Mouse (Mus musculus) limb, embryonic 10.5 days (tissue): Measurements from ENCODE around the gene Acvr1b. TPM values are rescaled to one million over a fixed set of nuclear protein-coding genes. Genes with fewer than 3 reads are reported as not detected.
A peak's percentile ranks its signal among the peaks of the same experiment; 100 is the strongest.

Source experiments
- DNase-seq: peaks from one replicate; pipeline ENCODE4 v3.0.0-alpha.2; 2017; ENCODE audit warnings: low spot score
- H3K27ac ChIP-seq: fragments of 300-500 bp; sonication (generic); 2 replicates; pipeline ENCODE4 v1.5.1; 2016; ENCODE audit warnings: mild to moderate bottlenecking
- H3K27me3 ChIP-seq: fragments of 300-500 bp; sonication (generic); 2 replicates; pipeline ENCODE4 v1.6.1; 2016; ENCODE audit warnings: low read depth, mild to moderate bottlenecking; ENCODE audit not compliant: poor library complexity, severe bottlenecking
- H3K36me3 ChIP-seq: fragments of 300-500 bp; sonication (generic); 2 replicates; pipeline ENCODE4 v1.6.1; 2016; ENCODE audit warnings: mild to moderate bottlenecking, moderate library complexity
- H3K4me1 ChIP-seq: fragments of 300-500 bp; sonication (generic); 2 replicates; pipeline ENCODE4 v1.6.1; 2016
- H3K4me3 ChIP-seq: fragments of 300-500 bp; sonication (generic); 2 replicates; pipeline ENCODE4 v1.5.1; 2016; ENCODE audit warnings: mild to moderate bottlenecking, moderate library complexity
- H3K9me3 ChIP-seq: fragments of 300-500 bp; sonication (generic); replicated peaks from 2 replicates; pipeline ENCODE4 v1.6.1; 2016; ENCODE audit warnings: mild to moderate bottlenecking
- WGBS: fragments of 180-500 bp; shearing (Covaris S2); methylation state at CpG from one replicate; pipeline ENCODE4 v1.1.7; 2016; 5-methylcytosine and 5-hydroxymethylcytosine counted together
- polyA plus RNA-seq: library from polyadenylated mRNA; unstranded; fragments of >200 nt; fragmentation: Nextera tagmentation; extraction: Ambion mirVana; gene quantifications from 2 replicates; pipeline ENCODE4 v1.2.1, GENCODE M21; 2016

Gene Acvr1b
- 5.0 and 5.7 TPM in 2 replicates for polyA plus RNA-seq

DNA sequence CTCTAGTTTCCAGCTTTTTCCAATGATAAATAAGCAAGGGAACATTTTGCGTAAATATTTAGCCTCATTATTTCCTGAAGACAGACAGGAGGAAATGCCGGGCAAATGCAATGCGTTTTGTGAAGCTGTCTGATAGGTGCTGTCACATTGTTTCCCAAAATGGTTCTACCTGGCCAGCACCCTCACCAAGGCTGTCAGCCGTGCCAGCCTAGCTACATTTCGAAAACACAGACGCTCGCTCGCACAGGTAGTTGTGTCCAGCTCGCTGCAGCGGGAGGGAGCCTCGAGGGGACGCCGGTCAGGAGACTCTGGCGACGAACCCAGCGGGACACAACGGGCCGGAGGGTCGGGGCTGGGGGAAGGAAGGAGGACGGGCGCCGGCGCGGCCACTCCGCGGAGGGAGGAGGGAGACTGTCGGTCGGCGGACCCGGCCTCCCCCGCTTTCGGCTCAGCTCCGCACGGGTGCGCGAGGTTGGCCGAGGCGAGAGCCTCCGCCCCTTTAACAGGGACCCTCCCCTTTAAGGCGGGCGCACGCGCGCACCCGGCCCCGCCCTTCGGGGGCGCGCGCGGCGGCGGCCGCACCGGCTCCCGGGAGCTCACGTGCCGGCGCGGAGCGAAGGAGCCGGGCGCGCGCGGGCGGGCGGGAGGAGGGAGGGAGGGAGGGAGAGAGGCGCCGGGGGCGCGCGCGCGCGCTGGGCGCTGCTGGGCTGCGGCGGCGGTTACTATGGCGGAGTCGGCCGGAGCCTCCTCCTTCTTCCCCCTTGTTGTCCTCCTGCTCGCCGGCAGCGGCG is at the start of gene Acvr1b:
Acvr1b (plus strand) TSS at position 647 of the 791 bp plus-strand sequence.
- 4% methylated on average over 59 of the region's 87 CpGs for WGBS
- H3K27ac ChIP-seq, result peak within 1 kb of the TSS; percentile 97
- peak; percentile 96 for DNase-seq
- H3K4me1 ChIP-seq, result peaks cover 48% of the 10 kb centered on the region
- no peaks in the 10 kb centered on the region for H3K9me3 ChIP-seq
- H3K4me3 ChIP-seq, result peak within 1 kb of the TSS; percentile 83
- peaks cover 15% of the 10 kb centered on the region; the same call in 1 of the 2 replicates for H3K27me3 ChIP-seq
- no peaks in the 10 kb centered on the region for H3K36me3 ChIP-seq

DNA sequence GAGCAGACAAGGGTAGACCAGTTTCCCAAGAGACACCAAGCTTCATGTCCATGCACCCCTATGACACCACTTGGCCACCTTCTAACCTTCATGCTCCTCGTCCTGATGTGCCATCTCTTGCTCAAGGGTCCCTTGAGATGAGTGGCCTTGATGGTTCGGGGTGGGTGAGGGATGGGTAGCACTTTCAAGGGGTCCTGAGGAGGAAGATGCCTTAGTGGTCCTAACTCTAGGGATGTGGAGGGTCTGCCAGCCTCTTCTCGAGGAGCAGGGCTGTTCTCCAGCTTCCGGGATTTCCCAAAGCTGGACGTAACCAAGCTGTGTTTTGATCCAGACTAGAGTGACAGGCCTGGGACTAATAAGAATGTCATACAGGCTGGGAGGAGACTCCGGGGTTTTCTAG is 48.3 kb upstream of the Acvr1b start:
- H3K27me3 ChIP-seq, result peaks cover 45% of the 10 kb centered on the region
- WGBS, result 88% methylated on average over 6 of the region's 6 CpGs
- no peak overlapping the region for H3K4me3 ChIP-seq
- H3K4me1 ChIP-seq, result peaks cover 33% of the 10 kb centered on the region
- no peaks in the 10 kb centered on the region for H3K9me3 ChIP-seq
- no peak for DNase-seq
- H3K27ac ChIP-seq, result no peak overlapping the region
- no peaks in the 10 kb centered on the region for H3K36me3 ChIP-seq

DNA sequence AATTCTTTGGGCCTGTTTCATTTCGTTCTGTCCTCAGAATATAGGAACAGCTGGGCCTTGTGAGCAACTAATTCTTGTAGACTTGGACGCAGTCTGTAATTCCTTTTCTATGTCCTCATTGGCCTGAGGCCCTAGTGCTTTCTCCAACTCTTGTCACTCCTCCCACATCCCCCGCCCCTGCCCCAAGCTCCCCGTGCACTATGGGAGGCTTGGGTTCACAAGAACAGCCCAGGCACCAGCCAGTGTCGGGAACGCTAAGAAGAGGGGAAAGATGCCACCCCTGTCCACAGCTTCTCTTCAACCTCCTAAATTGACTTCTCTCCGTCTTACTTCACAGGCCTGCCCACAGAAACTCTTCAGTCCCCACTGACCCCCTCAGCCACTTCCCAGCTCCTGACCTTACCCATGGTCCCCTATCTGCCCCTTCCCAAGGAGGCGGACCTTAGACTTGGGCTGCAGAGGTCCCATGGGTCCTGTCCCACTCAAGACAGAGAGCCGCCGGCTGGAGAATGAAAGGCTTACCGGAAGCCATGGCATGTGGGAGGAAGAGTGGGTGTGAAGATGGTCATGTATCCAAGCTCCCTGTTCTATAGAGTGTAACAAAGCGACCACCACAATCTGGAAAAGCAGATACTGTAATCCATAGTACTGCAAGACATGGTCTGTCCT is 46.9 kb upstream of the Acvr1b start:
- Histone ChIP-seq H3K4me3 (no peak overlapping the region), H3K4me1 (peaks cover 40% of the 10 kb centered on the region), H3K36me3 (no peaks in the 10 kb centered on the region), H3K27ac (no peak overlapping the region), H3K27me3 (peaks cover 60% of the 10 kb centered on the region), H3K9me3 (no peaks in the 10 kb centered on the region)
- 83% methylated on average over 12 of the region's 12 CpGs for WGBS
- DNase-seq, result no peak

DNA sequence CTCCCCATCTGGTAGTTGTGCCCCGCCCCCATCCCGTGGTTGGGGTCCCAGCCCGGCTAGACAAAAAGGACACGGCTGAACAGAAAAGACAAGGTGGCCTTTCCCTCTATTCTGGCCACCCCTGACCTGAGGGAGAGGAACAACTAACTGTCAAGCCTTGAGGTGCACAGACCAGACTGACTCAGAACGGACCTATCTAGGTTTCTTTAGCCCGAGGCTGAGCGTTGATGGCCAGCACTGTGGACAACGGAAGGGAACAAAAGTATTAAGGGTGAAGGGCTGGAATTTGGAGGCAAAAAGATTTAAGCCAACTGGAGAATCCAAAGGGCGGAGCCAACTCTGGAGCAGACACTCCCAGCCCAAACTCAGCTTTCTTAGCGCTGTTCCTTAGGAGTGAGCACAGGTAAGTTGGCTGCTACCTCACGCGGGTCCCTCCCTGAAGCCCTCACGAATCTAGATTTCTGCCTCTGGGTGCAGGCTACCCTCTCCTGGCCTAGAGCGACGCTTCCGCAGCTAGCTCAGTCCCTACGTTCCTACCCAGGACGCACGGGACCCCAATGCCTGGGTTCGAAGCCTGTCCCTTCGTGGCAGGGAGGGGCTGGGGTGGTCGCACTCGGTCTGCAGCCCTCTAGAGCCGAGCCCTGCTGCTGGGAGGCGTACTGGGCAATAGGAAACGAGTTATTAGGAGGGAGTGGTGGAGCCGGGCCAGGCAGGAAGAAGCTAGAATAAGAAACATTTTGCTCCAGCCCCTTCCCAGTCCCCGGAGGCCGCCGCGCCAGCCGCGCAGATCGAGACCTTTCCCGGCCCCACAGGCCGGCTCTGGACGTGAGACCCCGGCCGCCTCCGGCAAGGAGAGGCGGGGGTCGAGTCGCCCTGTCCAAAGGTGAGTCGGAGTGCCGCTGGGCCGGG is 45.4 kb upstream of the Acvr1b start, which contains the start of gene Acvrl1:
Acvrl1 (plus strand) TSS at position 342 of the 909 bp plus-strand sequence.
- peaks cover 44% of the 10 kb centered on the region for H3K4me1 ChIP-seq
- no peaks in the 10 kb centered on the region for H3K36me3 ChIP-seq
- H3K27me3 ChIP-seq, result peaks cover 67% of the 10 kb centered on the region
- H3K4me3 ChIP-seq, result peak within 1 kb of the TSS; percentile 47
- DNase-seq, result peak; percentile 61
- WGBS, result 4% methylated on average over 46 of the region's 46 CpGs
- peak within 1 kb of the TSS; percentile 78 for H3K27ac ChIP-seq
- no peaks in the 10 kb centered on the region for H3K9me3 ChIP-seq

DNA sequence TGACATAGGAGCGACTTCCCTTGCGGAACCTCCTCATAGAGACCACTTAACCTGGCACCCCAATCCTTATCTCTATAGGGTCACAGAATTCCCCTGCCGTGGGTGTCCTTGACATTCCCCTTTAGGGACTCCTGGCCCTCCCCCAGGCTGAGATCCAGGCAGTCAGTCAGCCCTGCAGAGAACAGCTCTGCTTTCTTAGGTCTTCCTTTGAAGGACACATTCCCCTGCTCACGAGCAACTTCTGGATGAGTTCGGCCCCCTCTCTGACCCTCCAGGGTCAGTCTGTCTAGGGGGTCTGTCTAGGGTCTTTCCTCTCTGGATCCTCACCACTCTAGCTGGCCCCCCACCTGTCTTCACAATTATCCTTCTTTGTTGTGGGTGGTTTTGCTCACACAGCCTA is 44.5 kb upstream of the Acvr1b start:
- H3K27me3 ChIP-seq, result peaks cover 67% of the 10 kb centered on the region
- no peak for DNase-seq
- WGBS, result 25% methylated on average over 5 of the region's 5 CpGs
- peak overlapping the region; percentile 78; the same call in 1 of the 2 replicates for H3K27ac ChIP-seq
- H3K4me3 ChIP-seq, result peak overlapping the region; percentile 47
- H3K36me3 ChIP-seq, result no peaks in the 10 kb centered on the region
- peaks cover 54% of the 10 kb centered on the region for H3K4me1 ChIP-seq
- H3K9me3 ChIP-seq, result no peaks in the 10 kb centered on the region

DNA sequence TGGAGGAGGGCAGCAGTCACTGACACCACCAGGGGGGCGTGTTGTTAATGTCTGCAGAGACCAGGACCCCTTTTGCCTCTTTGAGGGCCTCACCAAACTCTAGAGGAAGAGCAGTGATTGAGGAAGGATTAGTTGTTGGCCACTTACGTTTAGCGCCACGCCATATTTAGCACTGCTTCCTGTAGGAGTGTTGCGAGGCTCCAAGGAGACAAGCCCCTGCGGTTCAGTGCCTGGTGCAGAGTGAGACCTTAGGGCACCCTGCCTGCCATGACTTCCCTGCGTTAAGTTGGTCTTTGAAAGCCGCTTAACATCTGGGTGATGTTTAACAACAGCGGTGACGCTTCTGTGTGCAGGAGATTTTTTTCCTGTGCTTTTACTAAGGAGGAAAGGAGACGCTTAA is 42.4 kb upstream of the Acvr1b start:
- H3K4me1 ChIP-seq, result peaks cover 67% of the 10 kb centered on the region
- WGBS, result 36% methylated on average over 11 of the region's 11 CpGs
- no peaks in the 10 kb centered on the region for H3K9me3 ChIP-seq
- peak overlapping the region; percentile 42 for H3K27ac ChIP-seq
- H3K27me3 ChIP-seq, result peaks cover 61% of the 10 kb centered on the region
- H3K36me3 ChIP-seq, result no peaks in the 10 kb centered on the region
- no peak for DNase-seq
- H3K4me3 ChIP-seq, result no peak overlapping the region

DNA sequence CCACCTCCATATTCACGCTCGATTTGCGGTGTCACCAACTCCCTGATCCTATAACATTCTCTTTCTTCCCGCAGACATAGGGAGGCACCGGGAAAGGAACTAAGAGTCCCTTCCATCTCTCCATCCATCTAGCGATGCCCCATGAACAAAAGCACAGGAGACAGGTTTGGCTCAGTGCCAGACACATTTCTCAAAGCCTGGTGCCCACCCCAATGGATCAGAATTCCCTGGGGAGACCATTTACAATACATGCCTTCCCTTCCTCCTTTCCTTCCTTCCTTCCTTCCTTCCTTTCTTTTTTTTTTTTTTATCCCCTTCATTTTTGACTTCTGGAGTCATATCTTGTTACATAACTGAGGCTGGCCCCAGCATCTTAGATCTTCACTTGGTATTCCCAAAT is 41.8 kb upstream of the Acvr1b start:
- WGBS, result 81% methylated on average over 6 of the region's 6 CpGs
- Histone ChIP-seq H3K27ac (peak overlapping the region; percentile 42; the same call in 1 of the 2 replicates), H3K27me3 (peaks cover 56% of the 10 kb centered on the region), H3K36me3 (peaks cover under 1% of the 10 kb centered on the region; the same call in 1 of the 2 replicates), H3K9me3 (no peaks in the 10 kb centered on the region), H3K4me1 (peaks cover 67% of the 10 kb centered on the region), H3K4me3 (no peak overlapping the region)
- DNase-seq, result no peak

DNA sequence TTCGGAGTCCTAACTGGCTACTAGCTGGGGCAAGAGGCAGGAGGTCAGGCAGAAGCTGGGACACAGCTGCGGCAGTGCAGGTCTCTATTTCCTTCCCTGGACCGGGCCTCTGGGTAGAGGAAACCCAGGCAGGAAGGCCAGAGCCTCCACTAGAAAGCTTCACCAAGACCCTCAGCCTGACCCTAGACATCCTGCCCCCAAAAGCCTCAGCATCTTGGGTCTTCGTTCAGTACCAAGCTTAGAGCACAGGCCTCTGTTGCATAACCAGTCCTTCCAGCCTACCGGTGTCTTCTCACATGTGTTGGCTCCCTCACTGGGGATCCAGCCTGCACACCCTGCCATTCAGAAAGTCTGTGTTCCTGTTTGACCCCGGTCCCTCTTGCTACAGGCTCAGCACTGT is 41.1 kb upstream of the Acvr1b start:
- H3K4me1 ChIP-seq, result peaks cover 64% of the 10 kb centered on the region

DNA sequence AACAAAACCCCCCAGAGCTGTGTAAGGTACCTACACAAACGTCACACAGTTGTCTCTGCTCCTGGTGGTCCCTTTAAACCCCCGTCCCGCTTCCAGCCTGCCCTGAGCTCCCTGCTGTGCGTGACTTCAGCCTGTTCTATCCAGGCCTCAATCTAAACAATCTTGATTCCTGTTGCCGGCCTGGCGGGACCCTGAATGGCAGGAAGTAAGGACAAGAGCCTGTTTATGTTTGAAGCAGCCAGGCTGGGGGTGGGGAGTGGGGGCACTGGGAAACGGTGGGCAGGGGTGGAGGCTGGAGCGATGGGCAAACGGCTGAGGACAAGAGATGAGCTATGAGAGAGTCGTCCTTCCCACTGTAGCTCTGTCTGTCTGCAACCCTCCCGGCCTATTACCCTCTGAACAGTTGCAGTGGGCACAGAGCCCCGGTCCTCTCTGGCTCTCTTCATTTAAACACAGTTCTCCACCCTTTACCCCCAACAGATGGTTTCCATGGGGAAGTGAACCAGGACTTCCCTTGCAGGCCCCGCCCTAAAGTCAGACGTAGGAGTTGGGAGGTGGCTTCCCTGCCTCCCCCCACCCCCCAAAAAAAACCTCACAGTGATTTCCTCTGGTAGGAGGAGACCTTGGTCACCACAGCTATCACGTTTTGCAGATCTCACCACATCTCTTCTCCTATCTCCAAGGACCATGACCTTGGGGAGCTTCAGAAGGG is 39.7 kb upstream of the Acvr1b start:
- Histone ChIP-seq H3K4me3 (peak overlapping the region; percentile 9), H3K27ac (peak overlapping the region; percentile 77), H3K4me1 (peaks cover 53% of the 10 kb centered on the region), H3K9me3 (no peaks in the 10 kb centered on the region), H3K36me3 (peaks cover 5% of the 10 kb centered on the region; the same call in 1 of the 2 replicates), H3K27me3 (peaks cover 35% of the 10 kb centered on the region)
- DNase-seq, result no peak
- WGBS, result 26% methylated on average over 15 of the region's 15 CpGs

More for the DNA sequence above, 41.1 kb upstream of the Acvr1b start:
- WGBS, result 79% methylated on average over 6 of the region's 6 CpGs
- Histone ChIP-seq H3K4me3 (no peak overlapping the region), H3K36me3 (peaks cover 5% of the 10 kb centered on the region; the same call in 1 of the 2 replicates), H3K27me3 (peaks cover 49% of the 10 kb centered on the region), H3K9me3 (no peaks in the 10 kb centered on the region), H3K27ac (peak overlapping the region; percentile 27; the same call in 1 of the 2 replicates)
- DNase-seq, result no peak

DNA sequence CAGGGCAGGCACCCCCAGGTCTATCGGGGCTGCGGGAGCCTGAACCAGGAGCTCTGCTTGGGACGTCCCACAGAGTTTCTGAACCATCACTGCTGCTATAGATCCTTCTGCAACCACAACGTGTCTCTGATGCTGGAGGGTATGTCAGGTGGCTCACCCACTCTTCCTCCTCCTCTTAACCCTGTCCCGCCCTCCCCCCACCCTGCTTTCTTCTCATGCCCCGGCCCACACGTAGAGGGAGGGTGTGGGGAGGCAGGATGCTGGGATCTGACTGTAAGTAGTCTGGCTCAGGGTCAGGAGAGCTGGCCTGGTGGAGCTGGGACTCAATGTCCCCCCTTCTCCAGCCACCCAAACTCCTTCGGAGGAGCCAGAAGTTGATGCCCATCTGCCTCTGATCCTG is 38.5 kb upstream of the Acvr1b start:
- H3K4me1 ChIP-seq, result peaks cover 59% of the 10 kb centered on the region
- 63% methylated on average over 8 of the region's 8 CpGs for WGBS
- H3K36me3 ChIP-seq, result peaks cover 5% of the 10 kb centered on the region; the same call in 1 of the 2 replicates
- peak overlapping the region; percentile 77; the same call in 1 of the 2 replicates for H3K27ac ChIP-seq
- H3K4me3 ChIP-seq, result no peak overlapping the region
- no peaks in the 10 kb centered on the region for H3K9me3 ChIP-seq
- H3K27me3 ChIP-seq, result peaks cover 26% of the 10 kb centered on the region
- DNase-seq, result no peak

DNA sequence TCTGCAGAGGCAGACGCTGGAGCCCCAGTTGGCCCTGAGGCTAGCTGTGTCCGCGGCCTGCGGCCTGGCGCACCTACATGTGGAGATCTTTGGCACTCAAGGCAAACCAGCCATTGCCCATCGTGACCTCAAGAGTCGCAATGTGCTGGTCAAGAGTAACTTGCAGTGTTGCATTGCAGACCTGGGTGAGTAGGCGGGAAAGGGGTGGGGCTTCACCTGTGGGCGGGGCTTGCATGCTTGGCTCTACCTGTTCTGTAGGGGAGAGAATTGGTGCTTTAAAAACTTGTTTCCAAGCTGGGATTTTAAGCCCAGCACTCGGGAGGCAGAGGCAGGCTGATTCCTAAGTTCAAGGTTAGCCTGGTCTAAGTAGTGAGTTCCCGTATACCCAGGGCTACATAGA is 36.4 kb upstream of the Acvr1b start:
- H3K27me3 ChIP-seq, result peaks cover 7% of the 10 kb centered on the region; the same call in 1 of the 2 replicates
- peaks cover 5% of the 10 kb centered on the region; the same call in 1 of the 2 replicates for H3K36me3 ChIP-seq
- no peak for DNase-seq
- H3K4me1 ChIP-seq, result peaks cover 60% of the 10 kb centered on the region
- H3K4me3 ChIP-seq, result no peak overlapping the region
- 83% methylated on average over 11 of the region's 11 CpGs for WGBS
- no peak overlapping the region for H3K27ac ChIP-seq
- H3K9me3 ChIP-seq, result no peaks in the 10 kb centered on the region

DNA sequence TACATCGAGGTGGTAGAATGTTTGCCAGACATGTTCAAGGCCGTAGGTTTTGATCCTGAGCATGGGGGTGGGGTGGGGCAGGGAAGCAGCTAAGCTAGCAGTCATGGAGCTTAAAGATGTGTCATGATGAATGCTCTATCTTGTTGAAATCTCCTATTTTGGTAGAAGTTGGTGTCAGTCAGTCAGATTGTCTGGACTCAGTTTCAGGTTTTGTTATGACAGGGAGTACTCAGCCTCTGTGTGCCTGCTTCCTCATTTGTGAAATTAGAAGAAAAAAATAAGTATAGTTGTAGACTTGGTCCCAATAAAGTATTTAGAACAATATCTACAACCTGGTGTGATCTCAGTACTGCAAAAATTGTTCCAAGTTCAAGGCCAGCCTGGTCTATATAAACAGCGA is 35.2 kb upstream of the Acvr1b start:
- H3K4me3 ChIP-seq, result no peak overlapping the region
- H3K9me3 ChIP-seq, result no peaks in the 10 kb centered on the region
- WGBS, result 90% methylated on average over 3 of the region's 3 CpGs
- peaks cover 3% of the 10 kb centered on the region; the same call in 1 of the 2 replicates for H3K27me3 ChIP-seq
- H3K4me1 ChIP-seq, result peaks cover 60% of the 10 kb centered on the region
- DNase-seq, result no peak
- H3K36me3 ChIP-seq, result peaks cover 5% of the 10 kb centered on the region; the same call in 1 of the 2 replicates
- no peak overlapping the region for H3K27ac ChIP-seq
